Mouse (Mus musculus) T-cell, adult 66 days (primary cell): Measurements from ENCODE around the gene Spock1. TPM values are rescaled to one million over a fixed set of nuclear protein-coding genes. Genes with fewer than 3 reads are reported as not detected.

Source experiments
- total RNA-seq, 2 experiments: library from RNA; stranded (reverse); gene quantifications; 3 replicates in 1 of 2; 4 replicates in 1 of 2; pipeline ENCODE4 v1.2.4; 2023

The Spock1 gene
- not detected for total RNA-seq

DNA sequence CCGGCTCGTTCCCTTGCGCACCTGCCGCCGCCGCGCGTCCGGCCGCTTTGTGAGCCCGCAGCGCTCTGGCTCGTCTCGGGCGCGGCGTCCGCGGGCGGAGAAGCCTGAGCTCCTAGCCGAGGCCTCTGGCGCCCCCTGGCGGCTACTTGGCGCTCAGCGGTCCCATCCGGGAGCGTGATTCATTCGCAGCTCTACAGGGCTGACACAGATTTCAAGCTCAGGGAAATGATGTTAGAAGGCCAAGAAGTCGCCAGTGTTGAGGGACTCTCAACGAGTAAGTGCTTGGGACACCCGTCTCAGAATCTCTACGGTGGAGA lies at the start of gene Spock1:
Gene Spock1, minus strand, starts transcription at position 67 of the 317 bp plus-strand sequence.

Other genes with a start within 250 kb of the Spock1 start
- gene Klhl3, start 205.3 kb upstream of the Spock1 start, total RNA-seq: 10 to 100 TPM in 1 of 2 experiments, 1 to 10 TPM in 1; 8.7 to 11.4 TPM
- gene Hnrnpa0, start 220.2 kb upstream of the Spock1 start, total RNA-seq: 100 to 1,000 TPM; 142 to 149 TPM
- 100 to 1,000 TPM; 109 to 129 TPM for gene Idnk, start 249.3 kb upstream of the Spock1 start, total RNA-seq